Mouse (Mus musculus) mesoderm, embryonic 11.5 days (tissue): ENCODE data around the gene Atp6v0c.
"Not testable (repeated sequence)": the region's sequence is repeated elsewhere in the genome, so short reads cannot be mapped to it uniquely, and the experiment has no call there.

Experiments used
- DNase-seq: peaks from one replicate; pipeline ENCODE4 v3.0.0-alpha.2; 2012; ENCODE audit warnings: low read depth, low spot score

The Atp6v0c gene

GRCm38 (mm10) chr17:24157121-24157520, 12.4 kb downstream of the Atp6v0c start:
- DNase-seq = no peak

DNA sequence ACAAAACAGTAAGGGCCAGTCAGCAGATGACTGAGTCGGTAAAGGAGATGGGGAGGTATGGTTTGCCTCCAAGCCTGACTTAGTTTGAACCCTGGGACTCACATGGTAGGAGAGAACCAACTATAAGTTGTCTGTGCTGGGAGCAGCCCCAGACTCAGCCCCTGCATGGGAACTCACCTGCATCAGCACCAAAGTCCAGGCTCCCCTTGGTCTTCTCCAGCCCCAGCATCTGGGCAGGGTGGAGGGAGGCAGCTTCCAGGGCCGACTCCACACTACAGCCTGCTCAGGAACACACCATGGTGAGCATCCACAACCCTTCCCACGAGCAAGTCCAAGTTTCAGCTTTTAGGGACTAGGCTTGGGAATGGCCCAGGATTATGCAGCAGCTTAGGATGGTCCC, 13.1 kb downstream of the Atp6v0c start:
- DNase-seq = no peak

GRCm38 (mm10) chr17:24155742-24156141, 13.8 kb downstream of the Atp6v0c start:
- DNase-seq = no peak

GRCm38 (mm10) chr17:24154463-24154862, 15.0 kb downstream of the Atp6v0c start:
- no peak for DNase-seq

DNA sequence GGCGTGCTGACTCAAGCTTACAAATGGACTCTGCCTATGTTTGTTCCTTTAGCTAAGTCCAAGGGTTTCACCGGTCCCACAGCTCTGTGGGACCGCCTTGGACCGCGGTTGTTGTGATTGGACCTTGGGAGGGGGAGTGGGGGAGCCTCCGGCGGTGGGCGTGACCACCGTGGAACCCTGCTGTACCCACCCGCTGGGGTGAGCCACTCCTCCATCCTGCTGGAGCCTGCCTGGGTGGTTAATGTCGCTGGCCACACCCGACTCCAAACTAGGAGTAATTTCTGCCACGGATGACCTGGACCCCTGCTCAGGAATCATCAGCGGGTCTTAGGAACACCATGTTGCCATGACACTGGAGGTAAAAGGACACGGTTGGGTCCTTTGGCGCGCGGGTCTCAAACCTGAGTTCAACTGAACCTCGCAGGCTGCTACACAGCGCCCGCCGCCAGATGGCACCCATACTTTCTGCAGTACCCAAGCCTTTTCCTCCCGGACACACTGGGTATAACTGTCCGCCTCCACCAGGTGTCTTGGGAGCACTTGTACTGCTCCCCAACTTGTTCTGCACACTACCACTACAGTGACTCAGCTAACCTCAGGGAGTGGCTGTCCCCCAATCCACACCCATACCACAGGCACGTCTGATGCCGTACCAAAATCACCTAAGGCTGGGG, 17.5 kb downstream of the Atp6v0c start:
- peak; percentile 85 for DNase-seq

GRCm38 (mm10) chr17:24151382-24151781, 18.1 kb downstream of the Atp6v0c start:
- no peak for DNase-seq

DNA sequence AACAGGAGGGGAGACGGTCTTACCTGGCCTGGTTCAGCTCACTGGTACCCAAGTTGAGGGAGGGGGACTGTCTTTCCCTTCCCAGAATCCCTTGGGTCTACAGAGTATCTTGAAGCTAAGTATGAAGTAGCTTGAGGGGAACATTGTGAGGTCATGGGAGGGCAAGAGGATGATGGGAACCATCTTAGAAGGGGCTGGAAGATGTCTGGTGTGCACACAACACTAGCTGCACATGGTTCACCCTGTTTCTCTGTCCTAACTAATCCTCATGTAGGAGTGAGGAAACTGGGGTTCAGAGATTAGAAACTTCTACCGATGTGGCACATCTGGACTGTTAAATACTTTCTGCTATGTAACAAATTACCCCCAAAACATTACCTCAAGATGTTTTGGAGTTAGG, 18.7 kb downstream of the Atp6v0c start, which contains the start of gene Pdpk1:
Gene Pdpk1, minus strand, starts transcription at position 101 of the 400 bp plus-strand sequence.
- DNase-seq = no peak

- no peak for DNase-seq
Observed at GRCm38 (mm10) chr17:24149421-24149820, 20.1 kb downstream of the Atp6v0c start.

- DNase-seq = no peak
Observed at GRCm38 (mm10) chr17:24142897-24143296, 26.6 kb downstream of the Atp6v0c start.

DNA sequence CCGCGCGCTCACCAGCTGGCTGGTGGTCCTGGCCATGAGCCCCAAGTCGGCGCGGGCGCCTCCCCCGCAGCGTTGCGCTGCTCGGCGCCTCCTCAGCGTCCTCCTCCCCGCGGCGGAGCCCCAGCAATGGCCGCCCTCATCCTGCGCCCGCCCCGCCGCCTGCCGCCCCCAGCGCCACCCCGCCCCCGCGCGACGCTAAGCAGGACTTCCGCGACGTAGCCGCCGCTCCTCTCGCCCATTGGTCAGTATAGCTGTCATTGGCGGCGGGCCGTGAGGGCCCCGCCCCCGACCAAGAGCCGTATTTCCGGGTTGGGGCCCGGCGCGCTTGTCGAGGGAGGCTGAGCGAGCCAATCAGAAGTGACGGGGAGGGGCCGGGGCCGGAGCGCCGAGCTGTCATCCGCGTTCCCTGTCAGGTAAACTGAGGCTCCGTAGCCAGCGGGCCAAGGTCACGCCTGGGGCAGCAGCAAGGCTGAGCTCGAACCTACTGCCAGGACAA, 28.0 kb downstream of the Atp6v0c start:
- DNase-seq = peak; percentile 97

- peak; percentile 19 for DNase-seq
Observed at GRCm38 (mm10) chr17:24140845-24141424, 28.6 kb downstream of the Atp6v0c start.

DNA sequence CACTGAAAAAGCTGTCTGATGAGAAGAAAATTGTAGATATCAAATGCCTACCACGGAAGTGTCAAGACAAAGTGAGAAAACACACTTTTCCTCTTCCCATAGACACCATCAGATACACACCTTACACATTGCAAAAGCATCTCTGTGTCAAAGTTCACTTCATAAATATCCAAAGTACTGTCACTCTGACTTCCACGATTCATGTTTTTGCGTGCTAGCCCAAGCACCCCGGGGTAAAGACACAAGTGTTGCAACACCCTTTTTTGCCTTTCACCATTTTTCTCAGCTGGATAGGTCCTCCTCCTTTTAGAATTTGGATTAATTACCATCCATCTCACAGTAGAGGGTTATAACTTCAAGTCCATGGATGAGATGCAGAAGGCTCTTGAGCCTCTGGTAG, 29.5 kb downstream of the Atp6v0c start:
- no peak for DNase-seq

DNA sequence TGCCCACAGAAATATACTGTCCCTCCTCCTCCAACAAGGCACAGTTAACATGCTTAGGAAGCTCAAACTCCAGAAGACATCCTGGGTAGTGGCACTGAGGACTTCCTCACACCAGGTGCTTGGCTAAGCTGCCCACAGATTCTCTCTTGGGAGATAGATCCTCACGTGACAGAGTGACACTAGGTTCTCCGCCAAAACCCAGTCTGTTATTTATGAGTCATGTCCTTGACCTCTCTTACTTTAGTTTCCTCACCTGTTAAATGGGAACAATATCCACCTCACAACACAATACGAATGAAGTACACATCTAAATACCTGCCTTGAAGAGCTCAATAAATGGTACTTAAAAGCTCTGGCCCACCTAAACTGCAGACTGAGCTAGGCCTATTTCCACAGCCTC, 30.2 kb downstream of the Atp6v0c start:
- DNase-seq = no peak

- DNase-seq = no peak
Observed at GRCm38 (mm10) chr17:24137226-24137880, 32.1 kb downstream of the Atp6v0c start.

DNA sequence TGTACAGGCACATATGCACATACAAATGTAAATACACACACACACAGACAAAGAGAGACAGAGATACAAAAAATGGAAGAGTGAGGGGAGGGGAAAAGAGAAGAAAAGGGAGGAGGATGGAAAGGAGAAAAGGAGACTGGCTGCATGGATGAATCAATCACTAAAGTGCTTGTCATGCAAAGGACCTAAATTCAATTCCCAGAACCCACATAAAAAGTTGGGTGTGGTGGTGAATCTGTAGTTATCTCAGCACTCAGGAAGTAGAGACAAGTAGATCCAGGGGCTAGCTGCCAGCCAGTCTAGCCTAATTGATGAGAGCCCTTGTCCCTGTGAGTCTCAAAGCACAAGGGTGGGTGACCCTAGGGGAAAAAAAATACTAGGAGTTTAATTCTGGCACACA, 35.4 kb downstream of the Atp6v0c start:
- DNase-seq = no peak

DNA sequence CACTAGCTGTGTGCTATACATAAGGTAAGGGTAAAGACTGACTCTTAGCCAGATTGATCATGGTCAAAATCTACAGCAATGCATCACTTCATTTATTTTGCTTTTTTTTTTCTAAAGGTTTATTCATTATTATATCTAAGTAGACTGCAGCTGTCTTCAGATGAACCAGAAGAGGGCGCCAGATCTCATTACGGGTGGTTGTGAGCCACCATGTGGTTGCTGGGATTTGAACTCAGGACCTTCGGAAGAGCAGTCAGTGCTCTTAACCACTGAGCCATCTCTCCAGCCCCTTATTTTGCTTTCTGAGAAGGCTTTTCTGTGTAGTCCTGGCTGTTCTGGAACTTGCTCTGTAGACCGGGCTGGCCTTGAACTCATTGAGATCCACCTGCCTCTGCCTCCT, 36.6 kb downstream of the Atp6v0c start:
- DNase-seq = not testable (repeated sequence)

- no peak for DNase-seq
Observed at GRCm38 (mm10) chr17:24131570-24131969, 37.9 kb downstream of the Atp6v0c start.

GRCm38 (mm10) chr17:24129246-24129645, 40.3 kb downstream of the Atp6v0c start:
- DNase-seq = not testable (repeated sequence)

- DNase-seq = no peak
Observed at GRCm38 (mm10) chr17:24127592-24127991, 41.9 kb downstream of the Atp6v0c start.

DNA sequence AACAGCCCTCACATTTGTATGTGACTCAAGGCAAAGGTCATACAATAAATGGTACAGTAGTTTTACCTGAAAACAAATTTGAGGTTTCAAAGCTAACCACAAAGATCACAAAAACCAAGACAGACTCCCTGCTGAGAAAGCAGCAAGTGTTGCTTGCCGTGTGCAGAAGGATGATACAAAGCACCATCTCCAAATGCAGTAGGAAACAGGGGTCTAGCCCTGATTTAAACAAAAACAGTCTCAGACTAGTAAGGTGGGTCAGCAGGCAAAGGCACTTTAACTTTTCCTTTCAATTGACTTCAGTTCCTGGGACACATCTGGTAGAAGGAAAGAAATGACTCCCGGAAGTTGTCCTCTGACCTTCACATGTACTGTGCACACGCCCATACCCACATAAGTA, 42.7 kb downstream of the Atp6v0c start:
- DNase-seq = no peak

DNA sequence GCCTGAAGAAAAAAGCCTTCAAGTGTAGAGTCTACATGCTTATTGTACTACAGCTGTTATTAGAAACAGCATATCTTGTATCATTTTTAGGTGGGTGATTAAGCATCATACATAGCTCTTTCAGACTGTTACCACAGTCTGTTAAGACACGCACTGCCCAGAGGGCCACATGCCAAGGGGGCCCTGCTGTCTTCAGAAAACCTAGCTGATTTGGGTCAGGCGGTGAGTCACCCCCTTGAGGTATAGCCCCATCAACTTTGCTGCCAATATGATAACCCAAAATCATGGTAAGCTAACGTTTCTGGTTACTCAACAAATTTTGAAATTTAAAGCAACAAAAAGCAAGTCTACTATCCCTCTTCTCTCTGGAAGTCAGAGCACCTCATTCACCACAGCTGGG, 50.1 kb downstream of the Atp6v0c start:
- DNase-seq = no peak
